Mouse (Mus musculus) lung, postnatal 10 days (tissue): ENCODE measurements around the gene Rps6ka1.
A peak's percentile ranks its signal among the peaks of the same experiment; 100 is the strongest.

Source experiments
- DNase-seq: peaks from one replicate; pipeline ENCODE4 v3.0.0; 2021

Gene Rps6ka1

GRCm38 (mm10) chr4:133896984-133897383 lies 9.4 kb upstream of the Rps6ka1 start:
- no peak for DNase-seq

- DNase-seq = no peak
These were observed 8.4 kb upstream of the Rps6ka1 start for GRCm38 (mm10) chr4:133896002-133896401.

GRCm38 (mm10) chr4:133887249-133887648 lies 348 bp downstream of the Rps6ka1 start:
- peak; percentile 63 for DNase-seq

- peak; percentile 65 for DNase-seq
These were observed 1.6 kb downstream of the Rps6ka1 start for GRCm38 (mm10) chr4:133885991-133886501.

GRCm38 (mm10) chr4:133885331-133885730 lies 2.3 kb downstream of the Rps6ka1 start:
- no peak for DNase-seq

GRCm38 (mm10) chr4:133884888-133885287 lies 2.7 kb downstream of the Rps6ka1 start:
- no peak for DNase-seq

- DNase-seq = no peak
These were observed 3.4 kb downstream of the Rps6ka1 start for GRCm38 (mm10) chr4:133884127-133884753.

GRCm38 (mm10) chr4:133881851-133882250 lies 5.7 kb downstream of the Rps6ka1 start:
- no peak for DNase-seq

- DNase-seq = no peak
These were observed 6.2 kb downstream of the Rps6ka1 start for GRCm38 (mm10) chr4:133881399-133881798.

GRCm38 (mm10) chr4:133879145-133879902 lies 8.3 kb downstream of the Rps6ka1 start:
- peak; percentile 38 for DNase-seq

GRCm38 (mm10) chr4:133877850-133878755 lies 9.5 kb downstream of the Rps6ka1 start:
- no peak for DNase-seq

- no peak for DNase-seq
These were observed 12.6 kb downstream of the Rps6ka1 start for GRCm38 (mm10) chr4:133874865-133875517.

- DNase-seq = no peak
These were observed 13.4 kb downstream of the Rps6ka1 start for GRCm38 (mm10) chr4:133873926-133874864.

- DNase-seq = no peak
These were observed 14.2 kb downstream of the Rps6ka1 start for GRCm38 (mm10) chr4:133873431-133873851.

GRCm38 (mm10) chr4:133872812-133873300 lies 14.7 kb downstream of the Rps6ka1 start:
- peak; percentile 49 for DNase-seq

GRCm38 (mm10) chr4:133872222-133872811 lies 15.3 kb downstream of the Rps6ka1 start:
- no peak for DNase-seq

GRCm38 (mm10) chr4:133865231-133865630 lies 22.4 kb downstream of the Rps6ka1 start:
- DNase-seq = no peak

GRCm38 (mm10) chr4:133864380-133864981 lies 23.1 kb downstream of the Rps6ka1 start:
- DNase-seq = no peak

- DNase-seq = no peak
These were observed 23.7 kb downstream of the Rps6ka1 start for GRCm38 (mm10) chr4:133863795-133864379.

GRCm38 (mm10) chr4:133857527-133857926 lies 30.1 kb downstream of the Rps6ka1 start:
- DNase-seq = no peak
